Comparison of ENCODE assay signal across 29 mouse cellular contexts in the genomic region with DNA sequence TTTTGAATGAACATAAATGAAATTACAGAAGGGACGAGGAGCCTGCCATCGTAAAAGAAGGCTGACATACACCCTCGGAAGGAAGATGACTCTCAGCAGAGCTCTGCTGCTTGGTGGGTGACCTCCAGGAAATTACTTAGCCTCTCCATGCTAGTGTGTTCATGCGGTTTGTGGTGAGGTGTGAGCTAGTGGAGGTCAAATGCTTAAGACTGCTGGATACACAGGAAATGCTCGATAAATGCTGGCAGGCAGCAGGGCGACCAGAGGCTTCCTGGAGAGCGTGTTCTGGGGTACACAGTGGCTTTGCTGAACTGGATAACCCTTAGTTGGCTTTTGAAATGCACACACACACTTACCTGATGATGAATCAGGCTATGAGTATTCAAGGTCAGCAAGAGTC. TPM values are rescaled to one million over a fixed set of nuclear protein-coding genes. Genes with fewer than 3 reads are reported as not detected.
A peak's percentile ranks its signal among the peaks of the same experiment; 100 is the strongest.
DNase-seq lines count a peak whose midpoint lies in the region; ATAC-seq and TF ChIP-seq lines count a peak whose summit lies in the region.
"Had no signal": no experiment of that assay in that cellular context is flagged by ENCODE, and none has a peak within 500 bp of the region (broad histone marks: within the 10 kb centered on the region; RNA-seq: fewer than 3 reads in every experiment).

No protein-coding gene starts in this region.

- no peaks in the 10 kb centered on the region; the same call in 1 of the 2 replicates for H3K79me2 ChIP-seq in MEL (ENCODE audit: control insufficient read depth, insufficient read depth, low read length, poor library complexity)

- H3K4me3 ChIP-seq in liver, postnatal 0 days (ENCODE audit: low read depth, low read length): no peak overlapping the region
- H3K4me3 ChIP-seq in MEL (ENCODE audit: control insufficient read depth in 1 of 2, insufficient read depth in 1 of 2, low read depth in 2 of 2, low read length in 2 of 2): no peak overlapping the region
- no peak overlapping the region for H3K4me3 ChIP-seq in layer of hippocampus, adult 2 months
- H3K4me3 ChIP-seq: embryonic facial prominence, embryonic 10.5 days; embryonic facial prominence, embryonic 13.5 days; erythroblast, embryonic 14.5 days; forebrain, embryonic 12.5 days; forebrain, embryonic 15.5 days; heart, adult 2 months; hindbrain, embryonic 10.5 days; hindbrain, embryonic 13.5 days; intestine, embryonic 15.5 days had no signal

- 0 out of 2 replicates have a peak, but pooled peaks have one; percentile 7 for ATAC-seq in liver, postnatal 0 days
- ATAC-seq in hematopoietic stem cell, adult 5-6 weeks (replicated peaks in 1 of 2; ENCODE audit: insufficient read depth in 1 of 2, low FRiP score in 2 of 2, low TSS enrichment in 1 of 2, low read depth in 1 of 2, poor library complexity in 2 of 2, severe bottlenecking in 2 of 2): peak; percentile 37 to 74; a peak in 3 of 4 replicates
- ATAC-seq: activated CD4-positive, CD25-positive, alpha-beta regulatory T cell, adult 4 months; CD4-positive, CD25-positive, alpha-beta regulatory T cell, adult 4 months; forebrain, embryonic 15.5 days; hindbrain, embryonic 16.5 days; intestine, embryonic 15.5 days had no signal

- no peak for TF ChIP-seq EP300 in liver, postnatal 0 days (IDR thresholded peaks at IDR 0.05; ENCODE audit: low read depth)
- TF ChIP-seq EP300 in MEL (IDR thresholded peaks at IDR 0.05; ENCODE audit: low read depth in 1 of 2, low read length in 2 of 2): no peak

- no peak overlapping the region for H3K9ac ChIP-seq in liver, postnatal 0 days (replicated peaks)
- no peak overlapping the region for H3K9ac ChIP-seq in MEL (ENCODE audit: control insufficient read depth, low read depth, low read length, poor library complexity, severe bottlenecking)
- H3K9ac ChIP-seq: embryonic facial prominence, embryonic 13.5 days; forebrain, embryonic 12.5 days; forebrain, embryonic 15.5 days; hindbrain, embryonic 13.5 days; intestine, embryonic 15.5 days had no signal

- H3K36me3 ChIP-seq in liver, postnatal 0 days (replicated peaks; ENCODE audit: insufficient read depth, low read length): no peaks in the 10 kb centered on the region
- H3K36me3 ChIP-seq in MEL (ENCODE audit: control insufficient read depth in 1 of 2, insufficient read depth in 2 of 2, low read length in 2 of 2): peaks cover 0 to 3% of the 10 kb centered on the region in 2 experiments; a peak in 2 of 4 replicates
- H3K36me3 ChIP-seq: intestine, embryonic 15.5 days had no signal

- no peaks in the 10 kb centered on the region for H3K27me3 ChIP-seq in liver, postnatal 0 days (ENCODE audit: insufficient read depth, low read length)
- no peaks in the 10 kb centered on the region for H3K27me3 ChIP-seq in MEL (ENCODE audit: control insufficient read depth in 1 of 2, insufficient read depth in 2 of 2, low read length in 2 of 2)
- H3K27me3 ChIP-seq: embryonic facial prominence, embryonic 13.5 days; forebrain, embryonic 12.5 days; forebrain, embryonic 15.5 days; hindbrain, embryonic 13.5 days; intestine, embryonic 15.5 days had no signal

- H3K4me1 ChIP-seq in liver, postnatal 0 days (ENCODE audit: insufficient read depth): no peaks in the 10 kb centered on the region
- 0 out of 4 replicates have a peak, but pooled peaks cover 0 to 4% of the 10 kb centered on the region in 2 experiments for H3K4me1 ChIP-seq in MEL (ENCODE audit: control insufficient read depth in 1 of 2, insufficient read depth in 2 of 2, low read length in 2 of 2)
- H3K4me1 ChIP-seq: embryonic facial prominence, embryonic 13.5 days; forebrain, embryonic 12.5 days; forebrain, embryonic 15.5 days; hindbrain, embryonic 10.5 days; hindbrain, embryonic 13.5 days; intestine, embryonic 15.5 days had no signal

- no peak for TF ChIP-seq POLR2A in MEL (IDR thresholded peaks at IDR 0.05; ENCODE audit: control insufficient read depth in 1 of 2, insufficient read depth in 1 of 2, low read depth in 1 of 2, low read length in 2 of 2, poor library complexity in 1 of 2)

- no peaks in the 10 kb centered on the region for H3K9me3 ChIP-seq in liver, postnatal 0 days (ENCODE audit: low read length)
- H3K9me3 ChIP-seq in MEL (replicated peaks; ENCODE audit: insufficient read depth, low read length): no peaks in the 10 kb centered on the region
- H3K9me3 ChIP-seq: embryonic facial prominence, embryonic 10.5 days; embryonic facial prominence, embryonic 13.5 days; forebrain, embryonic 12.5 days; forebrain, embryonic 15.5 days; hindbrain, embryonic 10.5 days; hindbrain, embryonic 13.5 days; intestine, embryonic 15.5 days had no signal

- no peak for TF ChIP-seq RAD21 in MEL (IDR thresholded peaks at IDR 0.05; ENCODE audit: low read depth, low read length)

- H3K27ac ChIP-seq in liver, postnatal 0 days (ENCODE audit: low read depth): no peak overlapping the region
- no peak overlapping the region for H3K27ac ChIP-seq in MEL (ENCODE audit: control insufficient read depth, low read depth, low read length)
- H3K27ac ChIP-seq in layer of hippocampus, adult 2 months: no peak overlapping the region
- H3K27ac ChIP-seq: embryonic facial prominence, embryonic 10.5 days; embryonic facial prominence, embryonic 13.5 days; forebrain, embryonic 12.5 days; forebrain, embryonic 15.5 days; heart, adult 2 months; hindbrain, embryonic 10.5 days; hindbrain, embryonic 13.5 days; intestine, embryonic 15.5 days had no signal

- TF ChIP-seq CTCF in liver, postnatal 0 days (IDR thresholded peaks at IDR 0.05; ENCODE audit: low read depth): no peak
- TF ChIP-seq CTCF in MEL (IDR thresholded peaks at IDR 0.05 in 2 of 3, conservative IDR thresholded peaks at IDR 0.05 in 1 of 3; ENCODE audit: control insufficient read depth in 1 of 3, insufficient read depth in 1 of 3, low read depth in 2 of 3, low read length in 3 of 3, poor library complexity in 1 of 3, severe bottlenecking in 1 of 3): no peak
- no peak for TF ChIP-seq CTCF in layer of hippocampus, adult 2 months (conservative IDR thresholded peaks at IDR 0.05)

- DNase-seq in liver, postnatal 0 days: no peak
- no peak for DNase-seq in liver
- DNase-seq in MEL (ENCODE audit: low read depth, low spot score): peak; percentile 16
- DNase-seq in layer of hippocampus, adult 2 months (ENCODE audit: low spot score in 2 of 2): no peak
- no peak for DNase-seq in adrenal gland, postnatal 4 days (ENCODE audit: low spot score in 2 of 2)
- DNase-seq: adrenal gland, adult 8-10 months; adrenal gland, postnatal 25 days; cerebellum, adult 11 months; cerebellum, adult 2 months; cerebellum, adult 9-11 months; cerebellum, postnatal 25 days; embryo, embryonic 11 days; gastrocnemius, postnatal 25 days; heart, adult 2 months had no signal

- H3K4me2 ChIP-seq in liver, postnatal 0 days (ENCODE audit: low read depth, low read length): no peak overlapping the region
- H3K4me2 ChIP-seq: embryonic facial prominence, embryonic 13.5 days; forebrain, embryonic 12.5 days; forebrain, embryonic 15.5 days; heart, embryonic 11.5 days; hindbrain, embryonic 13.5 days; intestine, embryonic 15.5 days had no signal

- 48% methylated on average over 7 of the region's 7 CpGs for WGBS in liver, postnatal 0 days (ENCODE audit: insufficient replicate concordance)

TF ChIP-seq in MEL, 35 proteins besides CTCF, POLR2A, EP300 and RAD21 (continues in another document):
- TF ChIP-seq ETS1 (IDR thresholded peaks at IDR 0.05; ENCODE audit: low read depth, low read length) (no peak), ZC3H11A (IDR thresholded peaks at IDR 0.05; ENCODE audit: low read depth, low read length) (no peak), HCFC1 (IDR thresholded peaks at IDR 0.05; ENCODE audit: low read depth, low read length) (no peak), NRF1 (IDR thresholded peaks at IDR 0.05; ENCODE audit: insufficient read depth, low read depth, low read length, poor library complexity, severe bottlenecking) (no peak), JUND (IDR thresholded peaks at IDR 0.05; ENCODE audit: low read depth, low read length) (no peak), MAZ (IDR thresholded peaks at IDR 0.05; ENCODE audit: low read depth, low read length) (no peak), ZKSCAN1 (IDR thresholded peaks at IDR 0.05; ENCODE audit: low read depth, low read length) (no peak), ZNF384 (IDR thresholded peaks at IDR 0.05; ENCODE audit: low read depth, low read length) (no peak), GATA1 (IDR thresholded peaks at IDR 0.05; ENCODE audit: low read depth, low read length) (no peak)

RNA-seq across cellular contexts. Expression of gene Dmc1, which starts 13.5 kb away (rescaled TPM):
- 0.15 and 0.25 TPM in 2 replicates for polyA plus RNA-seq in liver, postnatal 0 days (2015; fragmentation: Nextera tagmentation; extraction: Ambion mirVana)
- total RNA-seq in MEL (2012; rRNA removed): not detected in 2 replicates
- polyA plus RNA-seq in MEL (2012; ENCODE audit: insufficient read depth in 1 of 2, insufficient read length in 2 of 2, low read depth in 1 of 2, low replicate concordance in 2 of 2, missing spikeins in 1 of 2): not detected
- total RNA-seq in hematopoietic stem cell, adult 5-6 weeks (2017): 2.4 and 2.8 TPM in 2 replicates
- total RNA-seq in layer of hippocampus, adult 2 months (2021): 1 to 10 TPM in 1 of 2 experiments, under 1 TPM in 1; 0.79 to 1.3 TPM
- 1 to 10 TPM; 5.1 to 5.7 TPM for total RNA-seq in adrenal gland, postnatal 4 days (2021)
- total RNA-seq: gastrocnemius, adult 8-10 months; gastrocnemius, postnatal 25 days; heart, adult 2 months had no signal
- polyA plus RNA-seq: activated CD4-positive, CD25-positive, alpha-beta regulatory T cell, adult 4 months; C2C12; CD4-positive, CD25-positive, alpha-beta regulatory T cell, adult 4 months; erythroblast, embryonic 14.5 days had no signal

RNA-seq across cellular contexts. Expression of gene Fam227a, which starts 40.3 kb away (rescaled TPM):
- polyA plus RNA-seq in liver, postnatal 0 days (2015; fragmentation: Nextera tagmentation; extraction: Ambion mirVana): 0.13 and 0.18 TPM in 2 replicates
- total RNA-seq in MEL (2012; rRNA removed): 0.35 and 0.39 TPM in 2 replicates
- under 1 TPM in 1 of 2 experiments, not detected in 1; 0.60 TPM for polyA plus RNA-seq in MEL (2012; ENCODE audit: insufficient read depth in 1 of 2, insufficient read length in 2 of 2, low read depth in 1 of 2, low replicate concordance in 2 of 2, missing spikeins in 1 of 2)
- total RNA-seq in hematopoietic stem cell, adult 5-6 weeks (2017): 0.44 and 1.7 TPM in 2 replicates
- total RNA-seq in layer of hippocampus, adult 2 months (2021): 10 to 100 TPM; 12.3 to 13.1 TPM
- 1 to 10 TPM; 5.3 to 5.6 TPM for total RNA-seq in adrenal gland, postnatal 4 days (2021)
- polyA plus RNA-seq: erythroblast, embryonic 14.5 days had no signal

RNA-seq across cellular contexts. Expression of gene Cby1, which starts 40.5 kb away (rescaled TPM):
- polyA plus RNA-seq in liver, postnatal 0 days (2015; fragmentation: Nextera tagmentation; extraction: Ambion mirVana): 8.5 and 8.8 TPM in 2 replicates
- total RNA-seq in MEL (2012; rRNA removed): 29.6 and 34.3 TPM in 2 replicates
- polyA plus RNA-seq in MEL (2012; ENCODE audit: insufficient read depth in 1 of 2, insufficient read length in 2 of 2, low read depth in 1 of 2, low replicate concordance in 2 of 2, missing spikeins in 1 of 2): 10 to 100 TPM in 1 of 2 experiments, not detected in 1; 56.2 TPM
- total RNA-seq in hematopoietic stem cell, adult 5-6 weeks (2017): 33.0 and 75.0 TPM in 2 replicates
- 10 to 100 TPM; 39.5 to 45.4 TPM for total RNA-seq in layer of hippocampus, adult 2 months (2021)
- 10 to 100 TPM; 27.4 to 32.6 TPM for total RNA-seq in adrenal gland, postnatal 4 days (2021)

RNA-seq across cellular contexts. Expression of gene Tomm22, which starts 52.2 kb away (rescaled TPM):
- polyA plus RNA-seq in liver, postnatal 0 days (2015; fragmentation: Nextera tagmentation; extraction: Ambion mirVana): 123 and 126 TPM in 2 replicates
- 161 and 174 TPM in 2 replicates for total RNA-seq in MEL (2012; rRNA removed)
- polyA plus RNA-seq in MEL (2012; ENCODE audit: insufficient read depth in 1 of 2, insufficient read length in 2 of 2, low read depth in 1 of 2, low replicate concordance in 2 of 2, missing spikeins in 1 of 2): 100 to 1,000 TPM; 281 to 829 TPM
- 52.1 and 75.9 TPM in 2 replicates for total RNA-seq in hematopoietic stem cell, adult 5-6 weeks (2017)
- 100 to 1,000 TPM in 1 of 2 experiments, 10 to 100 TPM in 1; 99.9 to 105 TPM for total RNA-seq in layer of hippocampus, adult 2 months (2021)
- total RNA-seq in adrenal gland, postnatal 4 days (2021): 100 to 1,000 TPM; 150 to 153 TPM
